Mouse (Mus musculus) ES-Bruce4 (cell line): ENCODE data around the gene Car6.

Experiments
- EP300 ChIP-seq: IDR thresholded peaks from 2 replicates; pipeline ENCODE4 v1.6.1; 2011; ENCODE audit warnings: low read depth, low read length; ENCODE audit not compliant: insufficient read depth
- POLR2A ChIP-seq: IDR thresholded peaks from one replicate; pipeline ENCODE4 v1.8.1; 2011; ENCODE audit warnings: low read length; ENCODE audit not compliant: insufficient read depth

DNA sequence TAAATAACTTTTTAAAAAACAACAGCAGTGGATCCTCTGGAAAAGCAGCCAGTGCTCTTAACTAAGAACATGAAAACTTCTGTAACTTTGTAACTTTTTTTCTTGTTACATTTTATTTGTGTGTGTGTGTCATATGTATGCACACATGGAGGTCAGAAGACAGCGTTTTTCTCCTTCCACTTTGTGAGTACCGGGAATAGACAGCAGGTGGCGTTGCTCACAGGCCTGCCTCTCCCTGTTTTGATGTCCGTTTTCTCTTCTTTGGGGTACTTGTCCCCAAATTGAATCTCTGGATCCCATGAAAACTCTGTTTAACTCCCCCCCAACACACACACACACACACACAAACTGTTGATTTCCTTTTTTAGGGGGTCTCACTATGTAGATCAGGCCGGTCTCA, 12.8 kb upstream of the Car6 start:
- TF ChIP-seq EP300 (no peak), POLR2A (no peak)
